Mouse (Mus musculus) thymus, postnatal 10 days (tissue): Measurements from ENCODE around the gene Nfia.

ENCODE experiments used
- DNase-seq, 2 experiments: peaks; one replicate each; pipeline ENCODE4 v3.0.0; 2021; ENCODE audit warnings: low spot score in 2 of 2

Nfia gene

GRCm38 (mm10) chr4:97766100-97766499, 6.4 kb upstream of the Nfia start:
- DNase-seq: no peak

- no peak for DNase-seq
Measured at GRCm38 (mm10) chr4:97767025-97767424, 5.5 kb upstream of the Nfia start.

DNA sequence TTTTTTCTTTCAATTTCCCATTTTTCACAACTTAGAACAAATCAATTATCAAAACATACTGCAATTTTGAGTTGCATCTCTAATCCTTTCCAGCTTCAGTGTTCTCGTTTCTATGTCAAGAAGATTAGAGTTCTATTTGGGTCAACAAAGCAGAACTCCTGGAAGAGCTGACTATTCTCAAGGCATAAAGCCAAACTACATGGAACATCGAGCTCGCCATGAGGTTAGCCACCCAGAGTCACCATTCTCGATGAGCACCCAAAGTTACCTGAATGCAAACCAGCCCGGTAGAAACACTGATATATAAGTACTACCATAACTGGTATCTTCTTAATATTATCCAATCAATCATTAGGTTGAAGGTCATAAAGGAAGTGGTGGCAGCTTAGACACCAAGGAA, 5.0 kb upstream of the Nfia start:
- no peak for DNase-seq

DNA sequence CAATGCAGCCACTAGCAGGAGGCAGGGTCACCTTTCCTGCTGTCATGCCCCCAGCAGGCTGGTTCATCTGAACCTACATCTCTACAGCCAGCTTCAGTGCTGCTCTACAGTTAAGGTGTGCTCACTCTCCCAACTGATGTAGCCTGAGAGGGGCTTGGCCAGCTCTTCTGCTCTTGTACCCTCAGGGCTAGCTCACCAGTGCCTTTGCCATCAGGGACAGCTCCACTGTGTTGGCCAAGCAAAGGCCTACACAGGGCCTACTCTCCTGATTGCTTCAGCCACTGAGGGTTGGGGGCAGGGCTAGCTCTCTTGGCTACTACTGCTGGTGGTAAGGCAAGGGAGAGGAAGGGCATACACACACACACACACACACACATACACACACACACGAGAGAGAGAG, 2.7 kb upstream of the Nfia start:
- DNase-seq: no peak

- DNase-seq: no peak
Measured at GRCm38 (mm10) chr4:97771426-97771825, 1.1 kb upstream of the Nfia start.

- DNase-seq: peak; percentile 90 to 95
Measured at GRCm38 (mm10) chr4:97772084-97772484, 450 bp upstream of the Nfia start.

GRCm38 (mm10) chr4:97773110-97773593, 618 bp downstream of the Nfia start:
- DNase-seq: peak; percentile 87 to 95

GRCm38 (mm10) chr4:97773791-97774190, 1.3 kb downstream of the Nfia start:
- DNase-seq: no peak

DNA sequence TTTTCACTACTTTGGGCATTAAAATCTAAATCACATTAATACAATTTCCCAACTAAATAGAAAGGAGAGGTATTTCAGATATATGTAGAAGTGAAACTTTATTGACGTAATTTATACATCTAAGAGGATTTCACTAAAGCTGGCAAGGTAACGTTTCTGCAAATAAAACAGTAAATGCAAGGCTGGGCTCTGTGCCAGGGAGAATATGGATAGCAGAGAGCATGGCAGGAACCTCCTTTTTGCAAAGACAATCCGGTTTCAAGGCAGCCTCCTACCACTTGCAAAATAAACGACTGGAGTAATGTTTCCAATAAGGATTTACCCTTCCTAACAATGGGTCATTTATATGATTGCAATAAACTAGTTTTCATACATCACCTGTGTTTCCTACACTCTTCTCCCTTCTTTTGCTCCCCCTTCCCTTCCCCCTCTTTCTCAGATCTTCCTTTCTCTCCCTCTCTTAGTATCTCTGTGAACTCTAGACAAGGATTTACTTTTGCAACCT, 2.0 kb downstream of the Nfia start:
- DNase-seq: no peak

GRCm38 (mm10) chr4:97775059-97775458, 2.5 kb downstream of the Nfia start:
- no peak for DNase-seq

DNA sequence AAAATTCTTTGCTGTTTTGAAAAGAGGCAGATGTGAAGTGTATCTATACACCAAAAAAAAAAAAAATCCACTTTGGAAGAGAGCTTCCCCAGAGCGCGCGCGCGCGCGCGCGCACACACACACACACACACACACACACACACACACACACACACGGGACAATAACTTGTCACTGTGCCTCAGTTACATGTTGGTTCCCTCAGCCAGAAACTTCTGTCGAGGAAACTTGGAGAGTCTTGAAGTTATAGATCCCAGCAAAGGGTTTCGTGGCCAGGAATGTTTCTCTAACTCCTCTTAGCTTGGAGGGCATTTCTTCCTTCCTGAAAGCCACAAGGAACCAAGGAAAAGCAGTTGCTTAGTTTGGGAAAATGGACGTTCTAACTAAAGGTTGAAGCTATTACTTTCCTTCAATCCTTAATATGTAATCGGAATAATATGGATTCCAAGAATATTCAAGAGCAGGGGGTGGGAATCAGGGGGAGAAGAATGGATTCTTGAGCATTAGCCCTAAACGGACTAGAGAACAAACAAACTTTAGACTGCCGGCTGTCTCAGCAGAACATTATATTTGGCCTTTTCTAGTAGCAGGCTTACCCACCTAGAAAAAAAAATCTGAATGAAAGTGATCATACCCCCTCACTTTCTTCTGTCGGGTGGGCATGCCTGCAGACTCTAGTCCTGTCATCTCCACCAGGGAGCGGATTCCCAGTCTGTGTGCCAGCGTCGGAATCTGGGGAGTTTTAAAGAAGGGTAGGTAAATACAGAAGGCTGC, 3.1 kb downstream of the Nfia start:
- DNase-seq: no peak

- no peak for DNase-seq
Measured at GRCm38 (mm10) chr4:97776388-97777080, 4.0 kb downstream of the Nfia start.

GRCm38 (mm10) chr4:97777081-97777705, 4.7 kb downstream of the Nfia start:
- peak; percentile 24 to 30 for DNase-seq

GRCm38 (mm10) chr4:97777706-97778176, 5.2 kb downstream of the Nfia start, which contains the start of gene E130114P18Rik:
E130114P18Rik (minus strand) TSS chr4:97778078.
- DNase-seq: peak in 1 of 2 experiments; percentile 18

DNA sequence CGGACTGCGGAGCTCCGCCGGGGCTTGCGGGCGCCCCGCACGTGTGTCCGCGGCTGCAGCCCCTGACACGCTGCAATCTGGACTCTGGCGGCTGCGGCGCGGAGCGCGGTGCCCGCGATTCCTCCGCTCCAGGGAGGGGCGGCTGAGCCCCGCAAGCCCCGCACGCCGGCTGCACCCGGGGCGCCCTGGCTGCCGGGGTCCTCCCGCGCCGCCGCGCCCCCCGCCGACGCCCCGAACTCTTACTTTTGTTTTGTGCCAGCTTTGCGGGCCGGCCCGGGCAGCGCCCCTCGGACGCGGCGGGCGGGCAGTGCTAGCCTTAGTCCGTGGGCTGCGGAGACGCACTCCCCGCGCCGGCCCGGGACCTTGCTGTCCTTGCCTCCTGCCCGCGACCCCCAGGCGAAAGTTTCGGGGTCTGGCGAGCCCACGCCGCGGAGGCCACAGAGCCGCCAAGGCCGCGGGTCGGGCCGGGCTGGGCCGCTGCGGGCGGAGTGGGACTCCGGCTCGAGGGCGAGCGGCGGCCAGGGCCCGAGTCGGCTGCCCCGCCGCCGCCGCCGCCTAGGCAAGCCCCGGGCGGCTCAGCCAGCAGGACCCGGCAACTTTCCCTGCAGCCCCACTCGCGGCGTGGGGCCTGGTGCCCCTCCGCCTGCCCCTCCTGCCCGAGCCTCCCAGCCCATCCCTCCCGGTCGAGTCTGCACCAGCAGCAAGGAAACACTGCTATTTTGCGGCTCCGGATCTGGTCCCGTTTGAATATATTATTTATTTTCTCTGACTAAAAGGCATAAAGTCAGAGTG, 5.9 kb downstream of the Nfia start:
- DNase-seq: no peak

- no peak for DNase-seq
Measured at GRCm38 (mm10) chr4:97779003-97779930, 6.7 kb downstream of the Nfia start.

- no peak for DNase-seq
Measured at GRCm38 (mm10) chr4:97780024-97780423, 7.5 kb downstream of the Nfia start.

DNA sequence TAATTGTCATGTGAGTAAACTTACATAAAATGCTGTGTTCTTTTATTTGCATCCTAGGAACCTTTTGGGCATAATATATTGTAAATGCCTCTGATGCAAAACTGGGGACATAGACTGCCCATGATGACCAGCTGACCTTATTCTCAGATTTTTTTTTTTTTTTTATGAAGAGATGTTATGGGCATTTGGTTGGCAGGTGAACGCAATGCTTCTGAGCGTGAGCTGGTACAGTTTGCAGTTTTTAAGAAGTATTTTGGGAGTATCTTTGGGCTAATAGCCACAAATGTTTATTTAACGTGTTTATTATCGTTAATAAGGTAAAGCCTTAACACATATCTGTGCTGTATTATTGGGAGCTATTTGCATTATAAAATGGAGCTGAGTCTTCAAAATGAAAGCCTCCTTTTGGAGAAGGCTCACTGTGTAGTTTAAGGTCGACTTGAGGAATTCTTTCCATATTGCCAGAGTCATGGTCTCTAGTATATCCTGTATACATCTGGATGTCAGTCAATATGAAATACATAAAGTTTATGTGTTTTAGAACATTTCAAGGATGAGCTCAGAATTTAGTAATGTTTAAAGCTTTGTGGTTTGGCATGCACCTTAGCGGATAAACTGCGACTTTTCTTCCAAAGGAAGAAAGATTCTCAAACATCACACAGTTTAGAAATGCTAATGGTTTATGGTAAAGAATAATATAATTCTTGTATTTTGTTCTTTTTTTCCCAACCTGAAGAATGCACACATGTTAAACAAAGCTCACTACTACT, 8.3 kb downstream of the Nfia start:
- DNase-seq: no peak

DNA sequence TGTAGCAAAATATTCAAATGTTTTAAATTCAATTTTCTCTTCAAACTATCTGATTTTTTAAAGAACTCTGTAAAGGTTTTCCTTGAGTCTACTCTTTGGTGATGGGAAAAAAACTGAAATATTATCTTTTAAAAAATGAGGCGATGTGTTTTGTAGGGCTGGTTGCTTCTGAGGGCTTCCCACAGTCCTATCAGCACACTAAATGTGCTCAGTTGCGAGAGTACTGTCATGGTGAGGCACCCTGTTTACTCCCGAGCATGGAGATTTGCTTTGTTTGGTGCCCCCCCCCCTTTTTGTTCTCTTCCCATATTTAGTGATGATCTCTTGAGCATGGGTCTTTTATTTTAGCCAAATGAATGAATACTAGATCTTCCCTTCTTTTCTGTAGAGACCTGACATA, 9.5 kb downstream of the Nfia start:
- DNase-seq: no peak

DNA sequence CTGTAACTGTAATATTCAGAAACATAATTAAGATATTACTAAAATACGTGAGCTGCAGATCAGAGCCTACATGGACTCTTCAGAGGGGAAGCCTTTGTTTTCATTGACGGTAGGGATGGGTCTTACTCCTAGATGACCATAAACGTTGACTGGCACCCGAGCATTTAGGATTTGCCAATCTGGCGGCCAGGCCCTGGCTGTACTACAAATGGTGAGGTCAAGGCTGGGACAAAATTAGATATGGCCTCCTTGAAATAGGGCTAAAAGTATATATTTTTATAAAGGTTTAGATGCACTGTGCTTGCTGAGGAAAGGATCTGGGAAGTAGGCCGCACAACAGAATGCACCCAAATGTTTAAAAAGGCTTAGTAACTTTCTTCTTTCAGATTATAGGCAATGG, 10.0 kb downstream of the Nfia start:
- DNase-seq: no peak
